Mouse (Mus musculus): ENCODE measurements around the gene Sfn.

DNA sequence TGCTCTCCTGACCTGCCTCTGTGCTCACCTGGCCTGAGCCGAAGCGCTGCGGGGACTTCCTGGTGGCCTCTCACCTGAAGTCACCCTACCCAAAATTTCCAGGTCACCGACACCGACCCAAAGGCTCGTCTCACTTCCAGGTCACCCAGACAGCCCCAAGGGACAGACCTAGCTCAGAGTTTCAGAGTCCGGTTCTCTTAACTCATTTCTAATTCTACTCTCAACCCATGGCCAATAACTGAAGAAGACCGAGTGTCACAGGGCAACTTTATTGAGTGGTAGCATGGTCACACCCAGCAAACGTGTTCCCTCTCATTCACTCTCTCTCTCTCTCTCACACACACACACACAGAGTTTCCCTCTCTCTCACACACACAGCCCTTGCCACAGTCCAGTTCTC is 1.7 kb downstream of the Sfn start:
- TF ChIP-seq CTCF (IDR thresholded peaks at IDR 0.05; ENCODE audit: low read depth, low read length), result no peak
- TF ChIP-seq POLR2A (IDR thresholded peaks at IDR 0.05; ENCODE audit: extremely low read depth, insufficient read depth, low read length), result no peak

All from liver, adult 2 months (tissue).